Mouse (Mus musculus) midbrain, embryonic 15.5 days (tissue): ENCODE data around the gene Xylt2. TPM values are rescaled to one million over a fixed set of nuclear protein-coding genes. Genes with fewer than 3 reads are reported as not detected.
A peak's percentile ranks its signal among the peaks of the same experiment; 100 is the strongest.

Experiments used
- ATAC-seq: fragments of 200-750 bp; cut with Nextera tagmentation; replicated peaks from 2 replicates; pipeline ENCODE4 v1.8.0; 2017; ENCODE audit warnings: moderate TSS enrichment
- H3K27ac ChIP-seq: fragments of 300-500 bp; sonication (generic); 2 replicates; pipeline ENCODE4 v1.5.1; 2015; ENCODE audit warnings: mild to moderate bottlenecking, inconsistent platforms
- H3K27me3 ChIP-seq: fragments of 300-500 bp; sonication (generic); replicated peaks from 2 replicates; pipeline ENCODE4 v1.6.1; 2015; ENCODE audit warnings: inconsistent platforms
- H3K36me3 ChIP-seq: fragments of 300-500 bp; sonication (generic); replicated peaks from 2 replicates; pipeline ENCODE4 v1.6.1; 2015; ENCODE audit warnings: inconsistent platforms
- H3K4me1 ChIP-seq: fragments of 300-500 bp; sonication (generic); 2 replicates; pipeline ENCODE4 v1.6.1; 2015; ENCODE audit warnings: inconsistent platforms
- H3K4me2 ChIP-seq: fragments of 300-500 bp; sonication (generic); 2 replicates; pipeline ENCODE4 v1.6.1; 2015; ENCODE audit warnings: inconsistent platforms, mild to moderate bottlenecking, moderate library complexity
- H3K4me3 ChIP-seq: fragments of 300-500 bp; sonication (generic); 2 replicates; pipeline ENCODE4 v1.5.1; 2015; ENCODE audit warnings: mild to moderate bottlenecking, inconsistent platforms
- H3K9ac ChIP-seq: fragments of 300-500 bp; sonication (generic); 2 replicates; pipeline ENCODE4 v1.6.1; 2015; ENCODE audit warnings: mild to moderate bottlenecking, inconsistent platforms
- H3K9me3 ChIP-seq: fragments of 300-500 bp; sonication (generic); 2 replicates; pipeline ENCODE4 v1.6.1; 2016; ENCODE audit warnings: inconsistent platforms
- WGBS: fragments of 180-500 bp; shearing (Covaris S2); methylation state at CpG from one replicate; pipeline ENCODE4 v1.1.7; 2015; ENCODE audit warnings: mixed read lengths; 5-methylcytosine and 5-hydroxymethylcytosine counted together
- polyA plus RNA-seq: library from polyadenylated mRNA; unstranded; fragments of >200 nt; fragmentation: Nextera tagmentation; extraction: Ambion mirVana; gene quantifications from 2 replicates; pipeline ENCODE4 v1.2.1, GENCODE M21; 2015

Gene Xylt2
- 12.8 and 14.5 TPM in 2 replicates for polyA plus RNA-seq

- WGBS = under 1% methylated on average over 72 of the region's 82 CpGs
- Histone ChIP-seq H3K4me1 (peaks cover 24% of the 10 kb centered on the region), H3K4me2 (peak within 1 kb of the TSS; percentile 93), H3K9ac (peak within 1 kb of the TSS; percentile 98), H3K27me3 (no peaks in the 10 kb centered on the region), H3K9me3 (no peaks in the 10 kb centered on the region), H3K4me3 (peak within 1 kb of the TSS; percentile 99), H3K36me3 (no peaks in the 10 kb centered on the region), H3K27ac (peak within 1 kb of the TSS; percentile 93)
- ATAC-seq = peak; percentile 97
Observed at GRCm38 (mm10) chr11:94676754-94677606, at the start of gene Xylt2. Gene Xylt2 (minus strand): TSS chr11:94677515.

DNA sequence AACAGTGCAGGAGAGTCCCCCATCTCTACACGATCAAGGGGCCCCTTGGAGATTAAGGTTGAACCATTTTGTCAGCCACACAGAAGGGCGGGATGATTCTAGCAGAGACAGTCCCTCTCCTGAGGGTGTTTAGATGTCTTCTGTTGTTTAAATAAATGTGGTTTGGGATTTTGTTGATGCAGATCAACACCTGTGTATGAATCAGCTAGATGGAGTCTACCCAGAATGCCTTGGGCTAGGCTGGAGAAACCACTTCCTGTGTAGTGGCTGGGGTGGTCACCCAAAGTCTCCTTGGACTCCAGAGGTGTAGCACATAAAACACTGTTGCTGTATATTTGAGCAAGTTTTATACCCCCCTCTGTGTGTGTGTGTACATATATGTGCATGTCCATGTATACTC lies 41.9 kb upstream of the Xylt2 start:
- H3K9ac ChIP-seq = no peak overlapping the region
- H3K27me3 ChIP-seq = no peaks in the 10 kb centered on the region
- H3K4me3 ChIP-seq = no peak overlapping the region
- no peaks in the 10 kb centered on the region for H3K9me3 ChIP-seq
- H3K36me3 ChIP-seq = no peaks in the 10 kb centered on the region
- H3K4me1 ChIP-seq = peaks cover 12% of the 10 kb centered on the region; the same call in 1 of the 2 replicates
- WGBS = 61% methylated on average over 2 of the region's 2 CpGs
- no peak overlapping the region for H3K27ac ChIP-seq
- H3K4me2 ChIP-seq = no peak overlapping the region
- ATAC-seq = no peak

GRCm38 (mm10) chr11:94718113-94718909 lies 41.0 kb upstream of the Xylt2 start:
- no peaks in the 10 kb centered on the region for H3K36me3 ChIP-seq
- H3K27ac ChIP-seq = no peak overlapping the region
- no peak overlapping the region for H3K4me2 ChIP-seq
- no peaks in the 10 kb centered on the region for H3K27me3 ChIP-seq
- no peak overlapping the region for H3K4me3 ChIP-seq
- H3K9me3 ChIP-seq = no peaks in the 10 kb centered on the region
- 90% methylated on average over 7 of the region's 7 CpGs for WGBS
- H3K9ac ChIP-seq = no peak overlapping the region
- ATAC-seq = no peak
- H3K4me1 ChIP-seq = peaks cover 12% of the 10 kb centered on the region; the same call in 1 of the 2 replicates

DNA sequence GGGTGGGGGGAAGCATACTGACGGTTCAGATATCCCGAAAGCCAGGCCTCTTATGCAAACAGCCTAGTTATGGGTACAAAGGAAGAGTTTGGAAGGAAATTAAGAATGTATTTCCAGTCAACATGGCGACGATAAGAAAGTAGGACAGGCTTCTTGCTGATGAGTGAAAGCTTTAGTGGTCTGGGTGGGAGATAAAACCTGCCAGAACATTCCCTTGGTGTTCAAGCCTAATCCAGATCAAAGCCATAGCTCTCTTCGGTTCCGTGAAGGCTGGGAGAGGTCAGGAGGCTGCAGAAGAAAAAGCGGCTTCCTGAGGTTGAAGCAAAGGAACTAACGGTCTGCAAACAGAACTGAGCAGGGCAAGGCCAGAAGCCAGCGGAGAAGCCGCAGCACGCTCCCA lies 39.9 kb upstream of the Xylt2 start:
- Histone ChIP-seq H3K27ac (0 out of 2 replicates have a peak overlapping the region, but pooled peaks have one; percentile 46), H3K4me1 (peaks cover 12% of the 10 kb centered on the region; the same call in 1 of the 2 replicates), H3K36me3 (no peaks in the 10 kb centered on the region), H3K27me3 (no peaks in the 10 kb centered on the region), H3K4me2 (no peak overlapping the region), H3K9ac (no peak overlapping the region), H3K4me3 (no peak overlapping the region), H3K9me3 (no peaks in the 10 kb centered on the region)
- ATAC-seq = no peak
- 32% methylated on average over 11 of the region's 11 CpGs for WGBS

GRCm38 (mm10) chr11:94716754-94717153 lies 39.4 kb upstream of the Xylt2 start:
- Histone ChIP-seq H3K4me1 (peaks cover 12% of the 10 kb centered on the region; the same call in 1 of the 2 replicates), H3K27me3 (no peaks in the 10 kb centered on the region), H3K9me3 (no peaks in the 10 kb centered on the region), H3K27ac (no peak overlapping the region), H3K36me3 (no peaks in the 10 kb centered on the region), H3K4me3 (no peak overlapping the region), H3K4me2 (no peak overlapping the region), H3K9ac (no peak overlapping the region)
- no peak for ATAC-seq
- 16% methylated on average over 9 of the region's 9 CpGs for WGBS

DNA sequence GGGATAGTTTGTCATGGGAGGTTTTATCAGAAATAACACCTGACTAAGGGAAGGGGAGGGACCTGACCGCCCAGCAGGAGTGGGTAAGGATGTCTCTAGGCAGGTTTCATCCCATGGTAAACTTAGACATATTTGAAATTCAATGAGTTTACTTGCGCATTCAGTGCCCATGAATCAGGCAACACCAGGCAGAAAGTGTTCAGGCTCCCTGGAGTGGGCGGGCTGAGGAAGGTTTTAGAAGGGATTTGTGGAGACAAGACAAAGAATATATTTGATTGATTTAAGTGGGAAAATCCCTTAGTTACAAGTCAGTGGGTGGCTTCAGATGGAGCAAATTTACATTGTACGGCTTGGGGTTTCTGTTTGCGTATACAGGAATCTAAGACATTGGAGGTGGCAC lies 38.3 kb upstream of the Xylt2 start:
- no peak overlapping the region for H3K9ac ChIP-seq
- no peaks in the 10 kb centered on the region for H3K27me3 ChIP-seq
- WGBS = 50% methylated on average over 5 of the region's 5 CpGs
- no peak overlapping the region for H3K4me3 ChIP-seq
- no peak overlapping the region for H3K4me2 ChIP-seq
- H3K36me3 ChIP-seq = no peaks in the 10 kb centered on the region
- no peak for ATAC-seq
- peaks cover 12% of the 10 kb centered on the region; the same call in 1 of the 2 replicates for H3K4me1 ChIP-seq
- no peak overlapping the region for H3K27ac ChIP-seq
- no peaks in the 10 kb centered on the region for H3K9me3 ChIP-seq

DNA sequence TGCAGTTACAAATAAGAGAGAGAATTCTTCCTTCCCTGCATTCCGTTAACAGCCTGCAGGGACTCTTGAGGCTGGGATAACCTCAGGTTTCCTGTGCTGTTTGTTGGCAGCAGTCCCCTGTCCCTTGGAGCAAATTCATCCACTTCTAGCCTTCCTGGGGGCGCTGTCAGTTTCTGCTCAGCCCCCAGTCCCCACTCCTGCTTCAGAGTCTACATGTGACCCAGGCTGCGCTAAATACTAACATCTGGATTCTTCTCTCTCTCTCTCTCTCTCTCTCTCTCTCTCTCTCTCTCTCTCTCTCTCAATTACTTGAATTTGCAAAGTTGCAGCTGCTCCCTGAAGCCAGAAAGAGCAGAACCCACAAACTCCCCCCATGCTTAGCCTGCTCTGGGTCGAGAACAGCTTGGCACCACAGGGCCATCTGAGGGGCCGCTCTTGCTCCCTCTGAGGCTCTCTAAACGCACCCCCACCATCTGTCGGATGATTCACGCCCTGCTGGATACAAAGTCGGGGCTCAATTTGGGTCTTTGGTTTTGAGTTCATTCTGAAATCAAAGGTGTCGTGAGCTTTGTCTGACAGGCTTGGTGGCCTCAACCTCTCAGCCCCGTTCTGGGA lies 36.0 kb upstream of the Xylt2 start:
- Histone ChIP-seq H3K4me3 (no peak overlapping the region), H3K4me2 (no peak overlapping the region), H3K27me3 (no peaks in the 10 kb centered on the region), H3K4me1 (peaks cover 12% of the 10 kb centered on the region; the same call in 1 of the 2 replicates), H3K9me3 (no peaks in the 10 kb centered on the region), H3K27ac (no peak overlapping the region), H3K36me3 (no peaks in the 10 kb centered on the region), H3K9ac (no peak overlapping the region)
- ATAC-seq = no peak
- WGBS = 49% methylated on average over 11 of the region's 11 CpGs

DNA sequence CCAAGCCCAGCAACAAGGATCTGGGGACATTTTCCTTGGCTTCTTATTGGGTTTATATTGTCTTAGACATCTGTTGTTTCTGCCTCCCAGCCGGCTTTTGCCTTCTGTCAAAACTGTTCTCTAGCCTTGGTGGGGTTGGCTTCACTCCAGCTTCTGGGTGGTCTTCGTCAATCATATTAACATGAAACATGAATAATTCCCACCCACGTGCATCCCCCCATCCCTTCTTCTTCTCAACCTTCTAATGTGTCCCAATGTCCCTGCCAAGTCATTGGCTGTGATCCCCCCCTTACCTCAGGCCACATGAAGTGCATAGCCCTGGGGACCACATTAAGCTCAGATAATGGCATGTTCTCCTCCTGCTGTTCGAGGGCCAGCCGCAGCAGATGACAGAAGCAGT lies 27.2 kb upstream of the Xylt2 start, which contains the start of gene Gm11541:
TSS of gene Gm11541 (minus strand) at position 28 of the 400 bp plus-strand sequence.
- Histone ChIP-seq H3K4me1 (no peaks in the 10 kb centered on the region), H3K36me3 (no peaks in the 10 kb centered on the region), H3K27me3 (no peaks in the 10 kb centered on the region), H3K9me3 (no peaks in the 10 kb centered on the region), H3K4me2 (no peak within 1 kb of the TSS), H3K27ac (no peak within 1 kb of the TSS), H3K9ac (no peak within 1 kb of the TSS), H3K4me3 (no peak within 1 kb of the TSS)
- 51% methylated on average over 5 of the region's 5 CpGs for WGBS
- ATAC-seq = no peak

DNA sequence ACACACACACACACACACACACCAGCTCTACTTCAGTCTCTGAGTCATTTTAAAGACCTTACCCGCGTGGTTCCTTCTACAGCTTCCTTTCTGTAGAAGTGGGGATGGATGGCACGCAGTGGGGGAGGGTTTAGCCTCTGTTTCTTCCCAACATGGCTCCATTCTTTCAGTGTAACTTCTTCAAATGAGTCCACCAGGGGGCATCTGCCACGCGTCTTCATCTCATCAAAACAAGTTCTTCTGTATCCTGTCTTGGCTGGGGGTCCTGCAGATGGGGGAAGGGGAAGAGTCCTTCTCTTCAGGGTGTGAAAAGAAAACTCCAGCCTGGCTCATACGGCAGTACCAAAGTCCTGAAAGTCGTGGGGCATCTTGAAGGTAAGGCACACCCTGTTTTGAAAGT lies 26.7 kb upstream of the Xylt2 start:
- WGBS = 42% methylated on average over 7 of the region's 7 CpGs
- Histone ChIP-seq H3K27me3 (no peaks in the 10 kb centered on the region), H3K9me3 (no peaks in the 10 kb centered on the region), H3K4me2 (no peak overlapping the region), H3K27ac (no peak overlapping the region), H3K4me3 (no peak overlapping the region), H3K4me1 (no peaks in the 10 kb centered on the region), H3K36me3 (no peaks in the 10 kb centered on the region), H3K9ac (no peak overlapping the region)
- no peak for ATAC-seq

GRCm38 (mm10) chr11:94702216-94702610 lies 24.9 kb upstream of the Xylt2 start:
- Histone ChIP-seq H3K27me3 (no peaks in the 10 kb centered on the region), H3K9ac (no peak overlapping the region), H3K36me3 (no peaks in the 10 kb centered on the region), H3K27ac (no peak overlapping the region), H3K4me2 (no peak overlapping the region), H3K9me3 (no peaks in the 10 kb centered on the region), H3K4me1 (no peaks in the 10 kb centered on the region), H3K4me3 (no peak overlapping the region)
- no peak for ATAC-seq
- WGBS = 59% methylated on average over 3 of the region's 3 CpGs

- Histone ChIP-seq H3K27me3 (no peaks in the 10 kb centered on the region), H3K36me3 (no peaks in the 10 kb centered on the region), H3K4me2 (no peak overlapping the region), H3K9me3 (no peaks in the 10 kb centered on the region), H3K9ac (no peak overlapping the region), H3K4me1 (no peaks in the 10 kb centered on the region), H3K27ac (no peak overlapping the region), H3K4me3 (no peak overlapping the region)
- ATAC-seq = no peak
- WGBS = 63% methylated on average over 27 of the region's 27 CpGs
Observed at GRCm38 (mm10) chr11:94701401-94702215, 24.3 kb upstream of the Xylt2 start.
